Mouse (Mus musculus): ENCODE data around the gene Awat2. TPM values are rescaled to one million over a fixed set of nuclear protein-coding genes. Genes with fewer than 3 reads are reported as not detected.

Gene Awat2
- polyA plus RNA-seq, 1 experiment from 2014 or later: 0.19 TPM

- no peaks in the 10 kb centered on the region for H3K4me1 ChIP-seq
- peaks cover 10% of the 10 kb centered on the region; the same call in 1 of the 2 replicates for H3K27me3 ChIP-seq
- H3K9ac ChIP-seq: no peak overlapping the region
- WGBS: 84% methylated on average over 8 of the region's 8 CpGs
- no peaks in the 10 kb centered on the region for H3K36me3 ChIP-seq
- H3K4me2 ChIP-seq (replicated peaks): no peak overlapping the region
- no peak overlapping the region for H3K4me3 ChIP-seq
- ATAC-seq (ENCODE audit: insufficient number of reproducible peaks, insufficient read depth, low FRiP score, low TSS enrichment): no peak
- H3K27ac ChIP-seq: no peak overlapping the region
- H3K9me3 ChIP-seq: no peaks in the 10 kb centered on the region
Measured at GRCm38 (mm10) chrX:100395026-100395425, 47.5 kb downstream of the Awat2 start.

- Histone ChIP-seq H3K9ac (no peak overlapping the region), H3K27me3 (peaks cover 10% of the 10 kb centered on the region; the same call in 1 of the 2 replicates), H3K4me3 (no peak overlapping the region), H3K4me1 (no peaks in the 10 kb centered on the region), H3K9me3 (no peaks in the 10 kb centered on the region), H3K4me2 (replicated peaks) (no peak overlapping the region), H3K27ac (no peak overlapping the region), H3K36me3 (no peaks in the 10 kb centered on the region)
- 77% methylated on average over 7 of the region's 7 CpGs for WGBS
- no peak for ATAC-seq (ENCODE audit: insufficient number of reproducible peaks, insufficient read depth, low FRiP score, low TSS enrichment)
Measured at GRCm38 (mm10) chrX:100394223-100394861, 48.2 kb downstream of the Awat2 start.

- H3K9ac ChIP-seq: no peak overlapping the region
- no peak for ATAC-seq (ENCODE audit: insufficient number of reproducible peaks, insufficient read depth, low FRiP score, low TSS enrichment)
- no peak overlapping the region for H3K4me2 ChIP-seq (replicated peaks)
- no peaks in the 10 kb centered on the region for H3K4me1 ChIP-seq
- WGBS: 28% methylated on average over 6 of the region's 6 CpGs
- no peaks in the 10 kb centered on the region for H3K9me3 ChIP-seq
- no peak overlapping the region for H3K27ac ChIP-seq
- peaks cover 10% of the 10 kb centered on the region; the same call in 1 of the 2 replicates for H3K27me3 ChIP-seq
- no peaks in the 10 kb centered on the region for H3K36me3 ChIP-seq
- H3K4me3 ChIP-seq: no peak overlapping the region
Measured at GRCm38 (mm10) chrX:100392304-100392703, 50.2 kb downstream of the Awat2 start.

GRCm38 (mm10) chrX:100389887-100390286 lies 52.6 kb downstream of the Awat2 start:
- H3K4me1 ChIP-seq: no peaks in the 10 kb centered on the region
- no peaks in the 10 kb centered on the region for H3K9me3 ChIP-seq
- H3K36me3 ChIP-seq: no peaks in the 10 kb centered on the region
- 78% methylated on average over 1 of the region's 1 CpGs for WGBS
- no peak overlapping the region for H3K27ac ChIP-seq
- ATAC-seq (ENCODE audit: insufficient number of reproducible peaks, insufficient read depth, low FRiP score, low TSS enrichment): no peak
- no peak overlapping the region for H3K9ac ChIP-seq
- peaks cover 10% of the 10 kb centered on the region; the same call in 1 of the 2 replicates for H3K27me3 ChIP-seq
- H3K4me3 ChIP-seq: no peak overlapping the region
- H3K4me2 ChIP-seq (replicated peaks): no peak overlapping the region

- Histone ChIP-seq H3K4me3 (no peak overlapping the region), H3K27ac (no peak overlapping the region), H3K36me3 (no peaks in the 10 kb centered on the region), H3K4me2 (replicated peaks) (no peak overlapping the region), H3K4me1 (no peaks in the 10 kb centered on the region), H3K27me3 (no peaks in the 10 kb centered on the region; the same call in 1 of the 2 replicates), H3K9ac (no peak overlapping the region), H3K9me3 (no peaks in the 10 kb centered on the region)
- no peak for ATAC-seq (ENCODE audit: insufficient number of reproducible peaks, insufficient read depth, low FRiP score, low TSS enrichment)
- 71% methylated on average over 2 of the region's 2 CpGs for WGBS
Measured at GRCm38 (mm10) chrX:100356974-100357373, 85.5 kb downstream of the Awat2 start.

MicroRNAs encoded within 50 kb of the gene (microRNA counts, 519-probe panel; counts per million panel counts)
- microRNA mmu-miR-676: 3,240 counts per million, percentile 72 among the panel's probes with 10 or more counts

Small RNA genes lying within 50 kb of the gene (microRNA-seq; reads per million reads assigned to microRNA genes)
- 870 reads per million, percentile 75 among the genes with 10 or more reads in this experiment for gene Mir676

Other genes with a start within 250 kb of the Awat2 start
- not detected in 2 replicates for gene Otud6a, start 13.7 kb downstream of the Awat2 start, polyA plus RNA-seq (2016; fragmentation: Nextera tagmentation; extraction: Ambion mirVana)
- 37.5 and 38.1 TPM in 2 replicates for gene Igbp1, start 51.6 kb upstream of the Awat2 start, polyA plus RNA-seq (2016; fragmentation: Nextera tagmentation; extraction: Ambion mirVana)
- gene Dgat2l6, start 82.1 kb upstream of the Awat2 start, polyA plus RNA-seq (2016; fragmentation: Nextera tagmentation; extraction: Ambion mirVana): not detected in 2 replicates
- not detected in 2 replicates for gene Awat1, start 129.5 kb upstream of the Awat2 start, polyA plus RNA-seq (2016; fragmentation: Nextera tagmentation; extraction: Ambion mirVana)
- not detected in 2 replicates for gene P2ry4, start 152.2 kb upstream of the Awat2 start, polyA plus RNA-seq (2016; fragmentation: Nextera tagmentation; extraction: Ambion mirVana)
- not detected in 2 replicates for gene Arr3, start 162.8 kb upstream of the Awat2 start, polyA plus RNA-seq (2016; fragmentation: Nextera tagmentation; extraction: Ambion mirVana)
- gene Kif4, start 183.0 kb upstream of the Awat2 start, polyA plus RNA-seq (2016; fragmentation: Nextera tagmentation; extraction: Ambion mirVana): 34.9 and 36.0 TPM in 2 replicates
- 119 and 122 TPM in 2 replicates for gene Pdzd11, start 183.9 kb upstream of the Awat2 start, polyA plus RNA-seq (2016; fragmentation: Nextera tagmentation; extraction: Ambion mirVana)